Mouse (Mus musculus): ENCODE results near the gene Afap1l2. TPM values are rescaled to one million over a fixed set of nuclear protein-coding genes. Genes with fewer than 3 reads are reported as not detected.

Afap1l2 gene
- total RNA-seq (2023), result not detected in 4 replicates

GRCm38 (mm10) chr19:57007781-57008710 is at the start of gene Afap1l2:
Afap1l2 (minus strand) TSS chr19:57008228.

GRCm38 (mm10) chr19:56873816-56874600 is 134.0 kb downstream of the Afap1l2 start, which contains the start of gene Vwa2:
Vwa2 (plus strand) TSS chr19:56874249.

Other genes with a start within 250 kb of the Afap1l2 start
- gene Ccdc186, start 186.0 kb downstream of the Afap1l2 start, total RNA-seq (2023), result 27.8 to 35.0 TPM (median 31.8 TPM) in 4 replicates
- gene Tdrd1, start 182.0 kb downstream of the Afap1l2 start, total RNA-seq (2023), result not detected in 4 replicates
- gene Vwa2, start 134.0 kb downstream of the Afap1l2 start, total RNA-seq (2023), result not detected in 4 replicates

All from B cell, adult 62 days (primary cell).